Mouse (Mus musculus): ENCODE measurements around the gene Ubtd1.

Ubtd1 gene

GRCm38 (mm10) chr19:42021681-42022541 is 40.3 kb downstream of the Ubtd1 start:
- DNase-seq (ENCODE audit: low spot score): no peak

GRCm38 (mm10) chr19:42022542-42022848 is 40.9 kb downstream of the Ubtd1 start:
- DNase-seq (ENCODE audit: low spot score): no peak

GRCm38 (mm10) chr19:42026158-42026557 is 44.6 kb downstream of the Ubtd1 start:
- peak; percentile 89 for DNase-seq (ENCODE audit: low spot score)

- no peak for DNase-seq (ENCODE audit: low spot score)
Measured at GRCm38 (mm10) chr19:42031112-42031511, 49.5 kb downstream of the Ubtd1 start.

- DNase-seq (ENCODE audit: low spot score): no peak
Measured at GRCm38 (mm10) chr19:42033611-42034010, 52.0 kb downstream of the Ubtd1 start.

GRCm38 (mm10) chr19:42034146-42034775 is 52.7 kb downstream of the Ubtd1 start:
- DNase-seq (ENCODE audit: low spot score): no peak

GRCm38 (mm10) chr19:42034881-42035455 is 53.4 kb downstream of the Ubtd1 start:
- DNase-seq (ENCODE audit: low spot score): no peak

- DNase-seq (ENCODE audit: low spot score): peak; percentile 90
Measured at GRCm38 (mm10) chr19:42035456-42036248, 54.1 kb downstream of the Ubtd1 start, which contains the start of gene Ankrd2. Gene Ankrd2, plus strand, starts transcription at chr19:42036000.

GRCm38 (mm10) chr19:42036357-42036756 is 54.8 kb downstream of the Ubtd1 start:
- DNase-seq (ENCODE audit: low spot score): no peak

- no peak for DNase-seq (ENCODE audit: low spot score)
Measured at GRCm38 (mm10) chr19:42037167-42037702, 55.7 kb downstream of the Ubtd1 start.

- no peak for DNase-seq (ENCODE audit: low spot score)
Measured at GRCm38 (mm10) chr19:42038310-42038709, 56.7 kb downstream of the Ubtd1 start.

- DNase-seq (ENCODE audit: low spot score): no peak
Measured at GRCm38 (mm10) chr19:42043988-42044387, 62.4 kb downstream of the Ubtd1 start.

GRCm38 (mm10) chr19:42045269-42046102 is 63.9 kb downstream of the Ubtd1 start, which contains the start of gene Hoga1:
Gene Hoga1, plus strand, starts transcription at chr19:42045610.
- peak; percentile 93 for DNase-seq (ENCODE audit: low spot score)

GRCm38 (mm10) chr19:42050251-42050650 is 68.7 kb downstream of the Ubtd1 start:
- no peak for DNase-seq (ENCODE audit: low spot score)

GRCm38 (mm10) chr19:42051351-42051750 is 69.8 kb downstream of the Ubtd1 start:
- DNase-seq (ENCODE audit: low spot score): no peak

- DNase-seq (ENCODE audit: low spot score): no peak
Measured at GRCm38 (mm10) chr19:42051948-42052347, 70.4 kb downstream of the Ubtd1 start, which contains the start of gene 4933411K16Rik. Gene 4933411K16Rik, plus strand, starts transcription at chr19:42052248.

- no peak for DNase-seq (ENCODE audit: low spot score)
Measured at GRCm38 (mm10) chr19:42054255-42054654, 72.7 kb downstream of the Ubtd1 start.

GRCm38 (mm10) chr19:42055881-42056280 is 74.3 kb downstream of the Ubtd1 start:
- DNase-seq (ENCODE audit: low spot score): no peak

GRCm38 (mm10) chr19:42056719-42057409 is 75.3 kb downstream of the Ubtd1 start:
- no peak for DNase-seq (ENCODE audit: low spot score)

- no peak for DNase-seq (ENCODE audit: low spot score)
Measured at GRCm38 (mm10) chr19:42058426-42058825, 76.9 kb downstream of the Ubtd1 start.

All from embryo, embryonic 10 days (tissue).